Mouse (Mus musculus) stomach, embryonic 16.5 days (tissue): Measurements from ENCODE around the gene Zfp710. TPM values are rescaled to one million over a fixed set of nuclear protein-coding genes. Genes with fewer than 3 reads are reported as not detected.
A peak's percentile ranks its signal among the peaks of the same experiment; 100 is the strongest.

Experiments used
- ATAC-seq: fragments of 200-750 bp; cut with Nextera tagmentation; 2 replicates; pipeline ENCODE4 v1.8.0; 2017; ENCODE audit warnings: moderate number of reproducible peaks, moderate TSS enrichment; ENCODE audit not compliant: insufficient read depth, low FRiP score
- H3K27ac ChIP-seq: fragments of 300-500 bp; sonication (generic); 2 replicates; pipeline ENCODE4 v1.5.1; 2014; ENCODE audit warnings: low read length
- H3K27me3 ChIP-seq: fragments of 300-500 bp; sonication (generic); 2 replicates; pipeline ENCODE4 v1.6.1; 2014; ENCODE audit warnings: low read length, control low read depth, mixed read lengths; ENCODE audit not compliant: control insufficient read depth, insufficient read depth
- H3K36me3 ChIP-seq: fragments of 300-500 bp; sonication (generic); 2 replicates; pipeline ENCODE4 v1.6.1; 2014; ENCODE audit warnings: low read length; ENCODE audit not compliant: control insufficient read depth, insufficient read depth
- H3K4me1 ChIP-seq: fragments of 300-500 bp; sonication (generic); 2 replicates; pipeline ENCODE4 v1.6.1; 2014; ENCODE audit warnings: low read length, control low read depth, mixed read lengths; ENCODE audit not compliant: control insufficient read depth, insufficient read depth
- H3K4me2 ChIP-seq: fragments of 300-500 bp; sonication (generic); 2 replicates; pipeline ENCODE4 v1.6.1; 2014; ENCODE audit warnings: low read depth, low read length, mixed read lengths
- H3K4me3 ChIP-seq: fragments of 300-500 bp; sonication (generic); replicated peaks from 2 replicates; pipeline ENCODE4 v1.5.1; 2014; ENCODE audit warnings: mild to moderate bottlenecking, low read length
- H3K9ac ChIP-seq: fragments of 300-500 bp; sonication (generic); 2 replicates; pipeline ENCODE4 v1.6.1; 2014; ENCODE audit warnings: low read length
- H3K9me3 ChIP-seq: fragments of 300-500 bp; sonication (generic); replicated peaks from 2 replicates; pipeline ENCODE4 v1.6.1; 2016; ENCODE audit warnings: low read length, control low read depth; ENCODE audit not compliant: control insufficient read depth
- WGBS: fragments of 180-500 bp; shearing (Covaris S2); extraction: QIAGEN DNeasy Blood & Tissue Kit; methylation state at CpG from one replicate; pipeline ENCODE4 v1.1.7; 2014; 5-methylcytosine and 5-hydroxymethylcytosine counted together
- polyA plus RNA-seq: library from polyadenylated mRNA; unstranded; fragments of >200 nt; fragmentation: Nextera tagmentation; extraction: Ambion mirVana; gene quantifications from 2 replicates; pipeline ENCODE4 v1.2.1, GENCODE M21; 2015

Zfp710 gene
- polyA plus RNA-seq, 1 experiment from 2014 or later: 16.7 TPM

GRCm38 (mm10) chr7:80113989-80114388, 89.4 kb downstream of the Zfp710 start:
- Histone ChIP-seq H3K9ac (peak overlapping the region; percentile 89), H3K4me3 (peak overlapping the region; percentile 81), H3K9me3 (no peaks in the 10 kb centered on the region), H3K27ac (peak overlapping the region; percentile 99), H3K36me3 (no peaks in the 10 kb centered on the region; the same call in 1 of the 2 replicates), H3K4me1 (peaks cover 31% of the 10 kb centered on the region), H3K4me2 (peak overlapping the region; percentile 96), H3K27me3 (no peaks in the 10 kb centered on the region)
- no peak for ATAC-seq
- 8% methylated on average over 10 of the region's 10 CpGs for WGBS

- Histone ChIP-seq H3K9me3 (no peaks in the 10 kb centered on the region), H3K4me3 (peak overlapping the region; percentile 81), H3K4me2 (peak overlapping the region; percentile 96), H3K36me3 (no peaks in the 10 kb centered on the region; the same call in 1 of the 2 replicates), H3K4me1 (peaks cover 31% of the 10 kb centered on the region), H3K27me3 (no peaks in the 10 kb centered on the region), H3K27ac (peak overlapping the region; percentile 99), H3K9ac (peak overlapping the region; percentile 89)
- peak; percentile 80 for ATAC-seq
- under 1% methylated on average over 52 of the region's 52 CpGs for WGBS
These were observed 90.0 kb downstream of the Zfp710 start for GRCm38 (mm10) chr7:80114451-80115223.

- peak within 1 kb of the TSS; percentile 99 for H3K27ac ChIP-seq
- H3K9me3 ChIP-seq: no peaks in the 10 kb centered on the region
- under 1% methylated on average over 29 of the region's 29 CpGs for WGBS
- ATAC-seq: peak; percentile 97
- no peaks in the 10 kb centered on the region for H3K27me3 ChIP-seq
- H3K36me3 ChIP-seq: no peaks in the 10 kb centered on the region
- H3K4me1 ChIP-seq: peaks cover 29% of the 10 kb centered on the region
- peak within 1 kb of the TSS; percentile 89 for H3K9ac ChIP-seq
- peak within 1 kb of the TSS; percentile 81 for H3K4me3 ChIP-seq
- peak within 1 kb of the TSS; percentile 96 for H3K4me2 ChIP-seq
These were observed 90.6 kb downstream of the Zfp710 start, which contains the start of gene Idh2 for GRCm38 (mm10) chr7:80115224-80115590. Gene Idh2 (minus strand): TSS chr7:80115392.

- Histone ChIP-seq H3K27me3 (no peaks in the 10 kb centered on the region), H3K27ac (peak overlapping the region; percentile 99; the same call in 1 of the 2 replicates), H3K9ac (peak overlapping the region; percentile 89), H3K4me2 (peak overlapping the region; percentile 96), H3K4me1 (peaks cover 30% of the 10 kb centered on the region), H3K4me3 (no peak overlapping the region; the same call in 1 of the 2 replicates), H3K36me3 (no peaks in the 10 kb centered on the region), H3K9me3 (no peaks in the 10 kb centered on the region)
- ATAC-seq: no peak
- WGBS: 71% methylated on average over 2 of the region's 2 CpGs
These were observed 91.5 kb downstream of the Zfp710 start for GRCm38 (mm10) chr7:80116158-80116557.

- 68% methylated on average over 4 of the region's 4 CpGs for WGBS
- ATAC-seq: no peak
- H3K9me3 ChIP-seq: no peaks in the 10 kb centered on the region
- no peaks in the 10 kb centered on the region for H3K36me3 ChIP-seq
- no peak overlapping the region for H3K4me3 ChIP-seq
- no peak overlapping the region for H3K4me2 ChIP-seq
- no peak overlapping the region for H3K9ac ChIP-seq
- no peak overlapping the region for H3K27ac ChIP-seq
- H3K4me1 ChIP-seq: peaks cover 19% of the 10 kb centered on the region
- no peaks in the 10 kb centered on the region for H3K27me3 ChIP-seq
These were observed 94.6 kb downstream of the Zfp710 start for GRCm38 (mm10) chr7:80119198-80119597.

- no peak overlapping the region for H3K9ac ChIP-seq
- no peaks in the 10 kb centered on the region for H3K36me3 ChIP-seq
- no peaks in the 10 kb centered on the region for H3K27me3 ChIP-seq
- no peak overlapping the region for H3K4me3 ChIP-seq
- ATAC-seq: peak; percentile 79; the same call in 1 of the 2 replicates
- no peaks in the 10 kb centered on the region for H3K9me3 ChIP-seq
- H3K27ac ChIP-seq: peak overlapping the region; percentile 42
- peaks cover 15% of the 10 kb centered on the region for H3K4me1 ChIP-seq
- WGBS: 41% methylated on average over 5 of the region's 5 CpGs
- no peak overlapping the region for H3K4me2 ChIP-seq
These were observed 96.5 kb downstream of the Zfp710 start for GRCm38 (mm10) chr7:80121083-80121482.

- peaks cover 15% of the 10 kb centered on the region for H3K4me1 ChIP-seq
- H3K4me2 ChIP-seq: no peak overlapping the region
- no peaks in the 10 kb centered on the region for H3K9me3 ChIP-seq
- 40% methylated on average over 4 of the region's 4 CpGs for WGBS
- H3K27ac ChIP-seq: no peak overlapping the region
- no peaks in the 10 kb centered on the region for H3K27me3 ChIP-seq
- H3K36me3 ChIP-seq: no peaks in the 10 kb centered on the region
- ATAC-seq: no peak
- H3K9ac ChIP-seq: no peak overlapping the region
- no peak overlapping the region for H3K4me3 ChIP-seq
These were observed 98.5 kb downstream of the Zfp710 start for GRCm38 (mm10) chr7:80123115-80123514.

GRCm38 (mm10) chr7:80123672-80124071, 99.1 kb downstream of the Zfp710 start:
- no peaks in the 10 kb centered on the region for H3K36me3 ChIP-seq
- H3K27me3 ChIP-seq: no peaks in the 10 kb centered on the region
- H3K27ac ChIP-seq: no peak overlapping the region
- peaks cover 15% of the 10 kb centered on the region for H3K4me1 ChIP-seq
- no peaks in the 10 kb centered on the region for H3K9me3 ChIP-seq
- H3K4me3 ChIP-seq: no peak overlapping the region
- no peak overlapping the region for H3K9ac ChIP-seq
- WGBS: 87% methylated on average over 2 of the region's 2 CpGs
- no peak for ATAC-seq
- H3K4me2 ChIP-seq: no peak overlapping the region

- Histone ChIP-seq H3K4me3 (no peak overlapping the region), H3K27ac (peak overlapping the region; percentile 64; the same call in 1 of the 2 replicates), H3K9me3 (no peaks in the 10 kb centered on the region), H3K36me3 (no peaks in the 10 kb centered on the region), H3K4me2 (no peak overlapping the region), H3K9ac (no peak overlapping the region), H3K27me3 (no peaks in the 10 kb centered on the region), H3K4me1 (peaks cover 7% of the 10 kb centered on the region)
- ATAC-seq: peak; percentile 65; the same call in 1 of the 2 replicates
- 45% methylated on average over 4 of the region's 4 CpGs for WGBS
These were observed 104.7 kb downstream of the Zfp710 start for GRCm38 (mm10) chr7:80129278-80129677.
